Mouse (Mus musculus) spleen, adult 2 months (tissue): Measurements from ENCODE around the gene Clca3a1. TPM values are rescaled to one million over a fixed set of nuclear protein-coding genes. Genes with fewer than 3 reads are reported as not detected.
"Not testable (repeated sequence)": the region's sequence is repeated elsewhere in the genome, so short reads cannot be mapped to it uniquely, and the experiment has no call there.

Experiments used
- DNase-seq, 2 experiments: peaks; one replicate each; pipeline versions ENCODE4 v3.0.0 to v3.0.0-alpha.2; 2012 to 2021; ENCODE audit warnings: low spot score in 2 of 2, low read depth in 1 of 2
- H3K27ac ChIP-seq: fragments of 200-500 bp; 2 replicates; pipeline ENCODE4 v1.5.1; 2012; ENCODE audit warnings: low read length, inconsistent platforms; ENCODE audit not compliant: insufficient read depth
- H3K27me3 ChIP-seq: fragments of 200-500 bp; 2 replicates; pipeline ENCODE4 v1.6.1; 2012; ENCODE audit warnings: mild to moderate bottlenecking, moderate library complexity, low read length, inconsistent platforms; ENCODE audit not compliant: control insufficient read depth, insufficient read depth
- H3K36me3 ChIP-seq: fragments of 200-500 bp; 2 replicates; pipeline ENCODE4 v1.6.1; 2012; ENCODE audit warnings: mild to moderate bottlenecking, low read length, inconsistent platforms; ENCODE audit not compliant: control insufficient read depth, insufficient read depth
- H3K4me1 ChIP-seq: fragments of 200-500 bp; 2 replicates; pipeline ENCODE4 v1.6.1; 2011; ENCODE audit warnings: inconsistent platforms; ENCODE audit not compliant: control insufficient read depth, insufficient read depth, insufficient read length
- H3K4me3 ChIP-seq: fragments of 200-500 bp; 2 replicates; pipeline ENCODE4 v1.5.1; 2011; ENCODE audit warnings: mild to moderate bottlenecking, inconsistent platforms; ENCODE audit not compliant: insufficient read depth, insufficient read length; ENCODE audit errors: extremely low read depth
- CTCF ChIP-seq: fragments of 200-500 bp; IDR thresholded peaks from 2 replicates; pipeline ENCODE4 v1.5.1; 2011; ENCODE audit warnings: mild to moderate bottlenecking, inconsistent platforms; ENCODE audit not compliant: insufficient read depth, insufficient read length, insufficient replicate concordance; ENCODE audit errors: extremely low read depth
- POLR2A ChIP-seq: fragments of 200-500 bp; IDR thresholded peaks from 2 replicates; pipeline ENCODE4 v1.6.1; 2011; ENCODE audit warnings: low read depth, low read length, inconsistent platforms
- WGBS: fragments of 180-500 bp; shearing (Covaris S2); methylation state at CpG from one replicate; pipeline ENCODE4 v1.1.7; 2018; 5-methylcytosine and 5-hydroxymethylcytosine counted together
- polyA plus RNA-seq: library from polyadenylated mRNA; depleted of rRNA; stranded (reverse); fragments of >200 nt; gene quantifications from 2 replicates; pipeline ENCODE4 v1.2.3, GENCODE M21; 2012

Clca3a1 gene
- polyA plus RNA-seq, 1 experiment, result 22.9 TPM

DNA sequence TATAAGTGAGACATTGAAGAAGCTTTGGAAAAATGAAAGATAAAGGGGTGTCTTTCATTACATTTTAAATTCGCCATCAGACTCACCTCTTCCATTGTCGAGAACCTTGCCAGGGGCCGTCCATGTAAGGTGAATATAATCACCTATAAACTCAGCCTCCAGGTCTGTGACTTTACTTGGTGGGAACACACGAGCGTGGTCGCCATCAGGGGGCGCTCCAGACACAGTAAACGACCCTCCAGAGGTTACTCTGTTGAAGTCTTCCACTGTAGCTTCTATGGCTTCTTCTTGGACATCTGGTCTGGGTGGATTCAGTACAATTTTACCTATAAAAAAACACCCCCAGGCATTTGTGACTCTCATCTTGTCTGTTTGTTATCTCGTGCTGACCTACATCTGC lies 23.9 kb downstream of the Clca3a1 start:
- H3K36me3 ChIP-seq, result no peaks in the 10 kb centered on the region
- WGBS, result 40% methylated on average over 9 of the region's 9 CpGs
- DNase-seq, result no peak
- no peak overlapping the region for H3K27ac ChIP-seq
- no peaks in the 10 kb centered on the region for H3K27me3 ChIP-seq
- no peaks in the 10 kb centered on the region for H3K4me1 ChIP-seq
- no peak for TF ChIP-seq POLR2A
- TF ChIP-seq CTCF, result 0 out of 2 replicates have a peak, but pooled peaks have one; percentile 8
- H3K4me3 ChIP-seq, result no peak overlapping the region

DNA sequence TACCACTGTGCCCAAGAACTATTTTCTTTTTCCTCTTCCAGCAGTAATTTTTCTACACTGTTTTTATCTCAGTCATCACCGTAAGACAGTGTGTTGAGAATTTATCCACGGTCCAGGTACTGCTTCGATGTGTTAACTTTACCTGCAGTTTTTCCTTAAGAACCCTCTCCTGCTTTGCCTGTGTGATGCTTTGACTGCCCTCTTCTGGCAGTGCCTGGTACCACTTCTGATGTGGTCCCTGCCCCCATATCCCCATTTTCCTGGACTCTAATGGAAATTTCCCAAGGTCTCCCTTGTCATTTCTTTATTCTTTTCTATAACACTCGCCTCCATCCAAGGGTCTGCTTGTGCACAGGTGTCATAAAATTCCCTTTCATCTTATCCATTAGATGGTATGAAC lies 37.3 kb downstream of the Clca3a1 start:
- H3K27me3 ChIP-seq, result no peaks in the 10 kb centered on the region
- WGBS, result 47% methylated on average over 4 of the region's 4 CpGs
- H3K4me1 ChIP-seq, result peaks cover 3% of the 10 kb centered on the region; the same call in 1 of the 2 replicates
- TF ChIP-seq POLR2A, result no peak
- TF ChIP-seq CTCF, result peak; percentile 47; the same call in 1 of the 2 replicates
- no peaks in the 10 kb centered on the region for H3K36me3 ChIP-seq
- no peak overlapping the region for H3K4me3 ChIP-seq
- peak in 1 of 2 experiments; percentile 46 for DNase-seq
- H3K27ac ChIP-seq, result no peak overlapping the region

DNA sequence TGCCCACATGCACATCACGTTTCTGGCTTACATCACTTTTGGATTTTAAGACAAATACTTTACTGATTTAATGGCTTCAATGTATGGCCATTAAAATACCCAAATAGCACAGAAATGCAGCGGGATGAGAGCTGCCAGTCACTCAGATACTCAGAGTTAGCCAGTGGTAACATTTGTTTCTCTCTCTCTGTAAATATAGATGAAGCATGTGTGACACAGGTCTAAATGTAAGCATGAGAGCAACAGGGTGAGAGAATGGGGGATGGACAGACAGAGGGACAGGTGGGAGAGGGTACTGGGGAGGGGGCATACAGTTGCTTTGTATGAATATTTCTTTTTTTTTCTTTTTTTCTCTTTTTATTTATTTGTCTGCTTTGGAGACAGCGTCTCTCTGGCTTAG lies 38.2 kb downstream of the Clca3a1 start:
- H3K27ac ChIP-seq, H3K4me3 ChIP-seq, H3K4me1 ChIP-seq, H3K36me3 ChIP-seq, DNase-seq, H3K27me3 ChIP-seq: not testable (repeated sequence)
- 88% methylated on average over 3 of the region's 3 CpGs for WGBS

DNA sequence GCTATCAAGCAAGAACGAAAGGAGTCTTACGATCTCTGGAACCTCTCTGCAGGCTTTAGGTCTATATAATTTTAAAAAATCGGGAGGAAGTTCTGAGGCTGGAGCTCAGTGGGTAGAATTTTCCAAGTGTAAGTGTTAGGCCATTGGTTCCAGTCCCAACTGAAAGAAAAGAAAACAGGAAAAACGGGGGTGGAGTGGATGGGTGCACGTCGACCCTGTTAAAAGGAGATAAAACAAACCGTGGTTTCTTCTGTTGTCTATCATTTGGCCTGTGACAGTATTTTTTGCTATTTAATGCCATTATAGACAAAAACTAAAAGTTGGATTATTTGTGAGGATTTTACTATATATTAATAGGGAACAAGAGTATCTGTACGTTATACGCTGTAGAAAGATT lies 38.9 kb downstream of the Clca3a1 start:
- 62% methylated on average over 9 of the region's 9 CpGs for WGBS
- Histone ChIP-seq H3K27ac (0 out of 2 replicates have a peak overlapping the region, but pooled peaks have one; percentile 9), H3K4me1 (peaks cover 5% of the 10 kb centered on the region; the same call in 1 of the 2 replicates), H3K36me3 (no peaks in the 10 kb centered on the region), H3K4me3 (no peak overlapping the region), H3K27me3 (no peaks in the 10 kb centered on the region)
- no peak for DNase-seq
- TF ChIP-seq POLR2A (no peak), CTCF (no peak)

DNA sequence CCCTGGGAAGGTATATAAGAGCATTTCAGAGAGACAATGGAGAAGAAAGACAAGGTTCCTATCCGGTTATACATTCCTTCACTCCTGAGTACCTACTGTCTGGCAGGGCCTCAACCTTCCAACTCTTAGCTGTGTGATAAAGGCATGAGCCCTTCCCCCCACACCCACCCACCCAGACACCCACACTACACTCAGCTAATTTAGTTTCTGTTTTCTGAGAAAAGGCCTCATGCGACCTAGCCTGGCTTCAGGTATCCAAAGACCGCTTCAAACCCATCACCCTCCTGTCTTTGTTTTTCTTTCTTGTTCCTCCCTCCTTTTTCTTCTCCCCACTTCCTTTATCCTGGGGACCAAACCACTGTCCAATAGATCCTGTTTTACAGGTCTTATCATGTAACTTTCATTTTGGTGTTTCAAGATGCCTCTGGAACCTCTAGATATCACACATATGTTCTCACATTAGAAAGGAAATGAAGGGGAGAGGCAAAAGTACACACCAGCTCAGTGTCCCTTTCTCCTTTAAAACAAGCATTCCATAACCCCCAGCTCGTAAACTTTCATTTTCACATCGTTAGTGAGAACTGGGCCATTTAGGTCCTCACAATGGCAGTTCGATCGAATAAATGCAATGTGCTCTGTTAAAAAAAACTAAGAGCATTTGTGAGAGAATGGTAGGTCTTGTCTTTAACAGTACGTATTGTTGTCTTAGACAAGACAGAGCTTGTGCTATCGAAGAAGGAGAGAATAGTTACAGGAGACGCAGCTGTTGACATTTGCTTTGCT lies 39.5 kb downstream of the Clca3a1 start:
- Histone ChIP-seq H3K27me3 (no peaks in the 10 kb centered on the region), H3K36me3 (no peaks in the 10 kb centered on the region), H3K4me3 (no peak overlapping the region), H3K4me1 (peaks cover 5% of the 10 kb centered on the region; the same call in 1 of the 2 replicates), H3K27ac (peak overlapping the region; percentile 65)
- no peak for DNase-seq
- no peak for TF ChIP-seq POLR2A
- no peak for TF ChIP-seq CTCF
- 67% methylated on average over 10 of the region's 10 CpGs for WGBS

DNA sequence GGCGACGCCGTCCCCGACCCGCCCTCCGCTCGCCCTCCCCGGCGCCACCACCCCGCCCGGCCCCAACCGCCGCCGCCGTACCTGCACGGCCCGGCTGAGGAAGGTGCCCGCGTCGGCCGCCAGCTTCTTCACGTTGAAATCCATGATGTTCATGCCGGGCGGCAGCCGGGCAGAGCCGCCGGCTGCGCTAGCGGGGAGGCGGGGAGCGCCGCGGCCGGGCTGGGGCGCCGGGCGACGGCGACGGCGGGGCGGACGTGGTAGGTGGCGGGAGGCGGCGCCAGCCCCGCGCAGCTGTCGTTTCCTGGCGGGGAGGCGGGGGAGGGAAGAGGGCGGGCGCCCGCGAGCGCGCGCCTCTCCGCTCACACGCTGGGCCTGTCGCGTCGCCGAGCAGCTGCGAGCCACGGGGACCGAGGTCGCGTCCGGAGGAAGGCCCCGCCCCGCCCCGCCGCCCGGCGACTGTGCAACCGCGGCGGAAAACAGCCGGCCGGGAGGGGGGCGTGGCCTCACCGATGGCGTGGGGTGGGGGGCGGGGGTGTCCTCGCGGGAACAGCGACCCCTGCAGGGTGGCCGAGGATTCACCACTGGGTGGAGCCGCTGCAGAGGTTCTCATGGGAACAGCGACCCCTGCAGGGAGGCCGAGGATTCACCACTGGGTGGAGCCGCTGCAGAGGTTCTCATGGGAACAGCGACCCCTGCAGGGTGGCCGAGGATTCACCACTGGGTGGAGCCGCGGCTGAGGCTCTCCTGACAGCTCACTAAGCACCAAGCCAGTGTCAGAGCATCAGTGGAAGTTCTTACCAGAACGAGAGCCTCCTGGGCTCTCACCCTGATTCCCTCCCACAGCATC lies 40.7 kb downstream of the Clca3a1 start, which contains the start of gene Sh3glb1:
TSS of gene Sh3glb1 (minus strand) at position 435 of the 847 bp plus-strand sequence.
- 0 out of 2 replicates have a peak, but pooled peaks have one; percentile 4 for TF ChIP-seq POLR2A
- peak; percentile 98 for TF ChIP-seq CTCF

More for the DNA sequence above, 40.7 kb downstream of the Clca3a1 start, which contains the start of gene Sh3glb1:
- Histone ChIP-seq H3K4me3 (peak within 1 kb of the TSS; percentile 96), H3K36me3 (no peaks in the 10 kb centered on the region), H3K27me3 (no peaks in the 10 kb centered on the region), H3K4me1 (peaks cover 10% of the 10 kb centered on the region), H3K27ac (peak within 1 kb of the TSS; percentile 98)
- DNase-seq, result peak; percentile 82 to 97
- under 1% methylated on average over 57 of the region's 98 CpGs for WGBS
